Mouse (Mus musculus) myocyte (in vitro differentiated cells): Measurements from ENCODE around the gene Eps8l1.

Source experiments
- E2F4 ChIP-seq: IDR thresholded peaks from one replicate; pipeline ENCODE4 v1.6.1; 2011; ENCODE audit warnings: mild to moderate bottlenecking, control low read depth, moderate library complexity; ENCODE audit not compliant: insufficient read depth
- MAX ChIP-seq: IDR thresholded peaks from one replicate; pipeline ENCODE4 v1.6.1; 2011; ENCODE audit warnings: low read depth, mild to moderate bottlenecking, control low read depth
- POLR2A ChIP-seq: IDR thresholded peaks from one replicate; pipeline ENCODE4 v1.6.1; 2011; ENCODE audit warnings: low read depth, mild to moderate bottlenecking, control low read depth, moderate library complexity; ENCODE audit not compliant: insufficient read length
- POLR2AphosphoS2 ChIP-seq: IDR thresholded peaks from one replicate; pipeline ENCODE4 v1.6.1; 2011; ENCODE audit warnings: low read depth, control low read depth; ENCODE audit not compliant: insufficient read length

DNA sequence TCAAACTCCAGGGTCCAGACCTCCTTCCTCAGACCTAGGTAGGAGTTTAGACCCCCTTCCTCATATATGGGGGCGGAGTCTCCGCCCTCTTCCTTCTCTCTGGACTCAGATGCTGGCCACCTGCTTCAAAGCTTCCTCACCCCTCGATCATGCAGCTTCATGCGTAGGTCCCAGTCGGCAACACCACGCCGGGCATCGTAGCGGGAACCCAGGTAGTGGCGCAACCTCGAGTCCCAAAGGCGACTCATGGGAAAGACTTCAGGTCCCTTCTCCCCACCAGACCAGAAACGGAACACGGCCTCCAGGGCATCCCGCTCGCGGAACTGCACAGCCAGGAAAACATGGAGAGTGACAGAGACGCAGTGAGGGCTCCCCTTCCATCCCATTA is 66.8 kb downstream of the Eps8l1 start:
- TF ChIP-seq POLR2A (no peak), MAX (no peak), E2F4 (no peak), POLR2AphosphoS2 (no peak)
